Mouse (Mus musculus) myocyte (in vitro differentiated cells): Measurements from ENCODE around the gene Ska2. TPM values are rescaled to one million over a fixed set of nuclear protein-coding genes. Genes with fewer than 3 reads are reported as not detected.

Source experiments
- H3K27me3 ChIP-seq: one replicate; pipeline ENCODE4 v1.6.1; 2011; ENCODE audit not compliant: control insufficient read depth, insufficient read depth, insufficient read length
- H3K36me3 ChIP-seq: one replicate; pipeline ENCODE4 v1.6.1; 2011; ENCODE audit not compliant: control insufficient read depth, insufficient read depth
- H3K4me2 ChIP-seq: one replicate; pipeline ENCODE4 v1.6.1; 2011; ENCODE audit warnings: low read depth, control low read depth
- H3K4me3 ChIP-seq: one replicate; pipeline ENCODE4 v1.5.1; 2011; ENCODE audit warnings: mild to moderate bottlenecking, control low read depth, moderate library complexity
- H3K79me2 ChIP-seq: one replicate; pipeline ENCODE4 v1.6.1; 2011; ENCODE audit not compliant: control insufficient read depth, insufficient read depth
- H3ac ChIP-seq: one replicate; pipeline ENCODE4 v1.6.1; 2011; ENCODE audit not compliant: control insufficient read depth, insufficient read length
- CEBPB ChIP-seq: IDR thresholded peaks from 2 replicates; pipeline ENCODE4 v1.6.1; 2011; ENCODE audit warnings: mild to moderate bottlenecking, moderate library complexity; ENCODE audit not compliant: poor library complexity, insufficient read depth, severe bottlenecking
- E2F4 ChIP-seq: IDR thresholded peaks from one replicate; pipeline ENCODE4 v1.6.1; 2011; ENCODE audit warnings: mild to moderate bottlenecking, control low read depth, moderate library complexity; ENCODE audit not compliant: insufficient read depth
- MAX ChIP-seq: IDR thresholded peaks from one replicate; pipeline ENCODE4 v1.6.1; 2011; ENCODE audit warnings: low read depth, mild to moderate bottlenecking, control low read depth
- MYOD1 ChIP-seq, 3 experiments: IDR thresholded peaks; one replicate each; pipeline ENCODE4 v1.6.1; 2011; ENCODE audit warnings: control low read depth in 2 of 3, low read depth in 2 of 3, mild to moderate bottlenecking in 2 of 3, moderate library complexity in 1 of 3; ENCODE audit not compliant: insufficient read length in 2 of 3, control insufficient read depth in 1 of 3
- MYOG ChIP-seq, 3 experiments: IDR thresholded peaks; one replicate each; pipeline ENCODE4 v1.6.1; 2011; ENCODE audit warnings: control low read depth in 2 of 3, low read depth in 2 of 3, mild to moderate bottlenecking in 2 of 3; ENCODE audit not compliant: insufficient read length in 2 of 3, control insufficient read depth in 1 of 3, insufficient read depth in 1 of 3
- POLR2A ChIP-seq: IDR thresholded peaks from one replicate; pipeline ENCODE4 v1.6.1; 2011; ENCODE audit warnings: low read depth, mild to moderate bottlenecking, control low read depth, moderate library complexity; ENCODE audit not compliant: insufficient read length
- POLR2AphosphoS2 ChIP-seq: IDR thresholded peaks from one replicate; pipeline ENCODE4 v1.6.1; 2011; ENCODE audit warnings: low read depth, control low read depth; ENCODE audit not compliant: insufficient read length
- REST ChIP-seq: IDR thresholded peaks from one replicate; pipeline ENCODE4 v1.6.1; 2011; ENCODE audit warnings: mild to moderate bottlenecking, control low read depth, moderate library complexity; ENCODE audit not compliant: insufficient read depth, insufficient read length
- SRF ChIP-seq: IDR thresholded peaks from one replicate; pipeline ENCODE4 v1.6.1; 2011; ENCODE audit warnings: low read depth; ENCODE audit not compliant: control insufficient read depth, insufficient read length
- TCF12 ChIP-seq: IDR thresholded peaks from one replicate; pipeline ENCODE4 v1.6.1; 2011; ENCODE audit warnings: mild to moderate bottlenecking, control low read depth; ENCODE audit not compliant: poor library complexity, insufficient read depth, severe bottlenecking
- TCF3 ChIP-seq: IDR thresholded peaks from one replicate; pipeline ENCODE4 v1.6.1; 2011; ENCODE audit warnings: low read depth, control low read depth; ENCODE audit not compliant: insufficient read length
- USF1 ChIP-seq: IDR thresholded peaks from one replicate; pipeline ENCODE4 v1.6.1; 2011; ENCODE audit warnings: low read depth, mild to moderate bottlenecking, control low read depth, moderate library complexity
- polyA plus RNA-seq: library from polyadenylated mRNA; unstranded; fragments of >200 nt; fragmentation: generic; extraction: Trizol; gene quantifications from one replicate; pipeline ENCODE4 v1.2.1, GENCODE M21; 2012; ENCODE audit warnings: missing spikeins

The Ska2 gene
- polyA plus RNA-seq, 1 experiment: 5.6 TPM

DNA sequence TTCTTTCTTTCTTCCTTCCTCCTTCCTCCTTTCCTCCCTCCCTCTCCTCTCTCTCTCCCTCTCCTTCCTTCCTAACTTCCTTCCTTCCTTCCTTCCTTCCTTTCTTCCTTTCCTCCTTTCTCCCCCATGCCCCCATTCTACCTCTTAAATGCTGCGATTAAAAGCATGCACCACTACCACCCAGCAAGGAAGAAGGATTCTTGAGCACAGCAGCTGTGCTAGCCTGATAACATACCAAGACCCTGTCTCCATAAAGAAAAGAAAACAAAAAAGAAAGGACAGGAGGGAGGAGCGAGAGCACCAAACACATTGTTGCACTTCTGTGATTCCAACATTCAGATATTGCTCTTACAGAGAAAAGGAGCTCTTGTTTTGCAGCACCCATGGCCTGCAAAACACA, 21.9 kb upstream of the Ska2 start:
- TF ChIP-seq TCF3 (no peak), REST (no peak), USF1 (no peak), E2F4 (no peak), MYOG (IDR thresholded peaks at IDR 0.05; ENCODE audit: control insufficient read depth in 1 of 3, insufficient read depth in 1 of 3, insufficient read length in 2 of 3, low read depth in 2 of 3) (no peak), POLR2A (no peak), MAX (no peak), MYOD1 (IDR thresholded peaks at IDR 0.05; ENCODE audit: control insufficient read depth in 1 of 3, insufficient read length in 2 of 3, low read depth in 2 of 3) (no peak), SRF (no peak), CEBPB (no peak), TCF12 (no peak), POLR2AphosphoS2 (no peak)
- Histone ChIP-seq H3ac (peak overlapping the region; percentile 50), H3K4me2 (peak overlapping the region; percentile 88), H3K79me2 (peaks cover 38% of the 10 kb centered on the region), H3K27me3 (no peaks in the 10 kb centered on the region), H3K4me3 (peak overlapping the region; percentile 89), H3K36me3 (peaks cover 19% of the 10 kb centered on the region)

DNA sequence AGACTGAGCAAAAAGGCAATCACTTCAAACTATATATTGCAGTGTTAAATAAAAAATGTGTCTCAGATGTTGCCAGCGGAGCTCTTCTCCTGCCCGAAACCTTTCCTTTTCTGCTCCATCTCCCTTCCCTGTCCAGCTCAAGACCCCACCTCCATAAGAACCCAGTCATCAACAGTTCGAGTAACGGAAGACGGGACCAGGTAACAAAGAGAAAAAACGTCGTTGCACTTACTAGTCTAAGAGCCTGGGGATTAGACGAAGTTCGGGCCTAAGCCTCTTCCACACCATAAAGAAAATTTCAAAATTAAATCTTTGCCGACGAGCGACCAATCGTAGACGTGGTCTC, 652 bp upstream of the Ska2 start, which contains the start of gene Prr11:
Gene Prr11, minus strand, starts transcription at position 300 of the 346 bp plus-strand sequence.
- no peaks in the 10 kb centered on the region for H3K27me3 ChIP-seq
- peaks cover 2% of the 10 kb centered on the region for H3K36me3 ChIP-seq
- H3K79me2 ChIP-seq: peaks cover 66% of the 10 kb centered on the region
- peak within 1 kb of the TSS; percentile 89 for H3K4me3 ChIP-seq
- peak within 1 kb of the TSS; percentile 57 for H3ac ChIP-seq
- H3K4me2 ChIP-seq: peak within 1 kb of the TSS; percentile 73
- no peak for TF ChIP-seq POLR2A
- no peak for TF ChIP-seq USF1

DNA sequence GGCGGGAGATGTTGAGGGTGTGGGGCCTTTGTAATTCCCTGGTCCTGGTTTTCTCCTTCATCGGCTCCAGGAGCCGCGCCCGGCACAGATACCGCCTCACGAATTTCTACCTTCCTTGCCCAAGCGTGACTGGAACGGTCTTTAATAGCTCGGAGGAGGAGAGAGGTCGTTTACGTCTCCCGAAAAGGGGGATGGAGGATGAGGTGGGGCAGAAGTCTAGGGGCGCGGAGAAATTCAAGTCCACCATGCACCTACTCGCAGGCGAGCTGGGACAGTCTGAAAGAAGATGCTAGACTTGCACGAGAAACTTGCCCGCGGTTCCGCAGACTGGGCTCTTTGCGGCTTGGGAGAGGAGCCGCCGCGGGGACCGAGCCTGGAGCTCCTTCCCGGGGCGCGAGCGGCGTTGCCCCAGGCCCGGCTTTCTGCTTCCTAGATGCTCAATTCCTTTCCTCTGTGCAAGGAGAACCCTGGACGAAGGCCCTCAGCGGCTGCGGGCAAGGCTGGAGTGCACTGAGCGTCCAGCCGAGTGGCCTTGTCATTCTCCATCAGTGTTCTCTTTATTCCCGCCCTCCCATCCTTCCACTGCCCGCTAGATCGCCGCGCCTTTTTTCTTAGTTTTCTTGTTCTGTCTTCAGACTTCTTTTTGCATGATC, 611 bp downstream of the Ska2 start:
- peak overlapping the region; percentile 89 for H3K4me3 ChIP-seq
- H3K27me3 ChIP-seq: no peaks in the 10 kb centered on the region
- TF ChIP-seq CEBPB: no peak
- TF ChIP-seq E2F4: peak; percentile 51
- peaks cover 79% of the 10 kb centered on the region for H3K79me2 ChIP-seq
- H3ac ChIP-seq: peak overlapping the region; percentile 57
- H3K36me3 ChIP-seq: no peaks in the 10 kb centered on the region
- H3K4me2 ChIP-seq: peak overlapping the region; percentile 73

DNA sequence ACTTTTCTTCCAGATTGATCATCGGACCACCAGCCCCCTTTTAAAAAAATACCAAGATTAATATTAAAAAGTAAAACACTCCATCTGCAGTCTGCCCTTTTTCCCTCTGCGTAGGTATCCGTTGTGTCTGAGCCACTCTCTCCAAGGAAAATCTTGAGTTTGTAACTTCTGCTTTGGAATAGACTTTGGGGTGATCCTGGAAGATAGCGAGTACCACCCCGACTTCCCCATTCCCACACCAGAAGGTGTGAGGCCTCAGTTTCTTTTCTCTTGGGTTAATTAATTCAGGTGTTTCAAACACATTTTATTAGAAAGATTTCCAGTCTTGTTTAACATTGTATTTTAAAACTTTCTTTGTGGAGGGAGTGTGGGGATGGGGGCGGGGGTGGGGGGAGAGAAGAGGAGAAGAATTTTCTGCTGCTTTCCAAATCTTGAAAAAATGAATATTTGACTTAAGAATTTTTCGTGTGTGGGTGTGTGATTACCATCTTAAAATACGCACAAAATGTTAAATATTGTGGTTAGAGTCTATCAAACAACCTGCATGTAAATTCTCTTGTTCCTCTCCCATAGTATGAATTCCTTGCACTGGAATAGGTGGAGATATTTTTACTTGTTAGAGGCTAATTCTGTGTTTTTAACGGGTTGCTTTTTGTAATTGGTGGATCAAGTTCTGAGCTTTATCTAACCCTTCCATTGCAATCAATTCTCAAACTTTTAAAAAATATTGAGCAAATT, 1.3 kb downstream of the Ska2 start:
- Histone ChIP-seq H3ac (peak overlapping the region; percentile 57), H3K36me3 (peaks cover 5% of the 10 kb centered on the region), H3K27me3 (no peaks in the 10 kb centered on the region), H3K4me2 (peak overlapping the region; percentile 73), H3K79me2 (peaks cover 86% of the 10 kb centered on the region), H3K4me3 (peak overlapping the region; percentile 89)
- no peak for TF ChIP-seq TCF3
- no peak for TF ChIP-seq TCF12
- no peak for TF ChIP-seq USF1

- peaks cover 10% of the 10 kb centered on the region for H3K79me2 ChIP-seq
- H3K4me3 ChIP-seq: no peak overlapping the region
- no peak overlapping the region for H3ac ChIP-seq
- no peak for TF ChIP-seq MYOD1 (IDR thresholded peaks at IDR 0.05; ENCODE audit: control insufficient read depth in 1 of 3, insufficient read length in 2 of 3, low read depth in 2 of 3)
- TF ChIP-seq CEBPB: no peak
- H3K27me3 ChIP-seq: no peaks in the 10 kb centered on the region
- H3K4me2 ChIP-seq: no peak overlapping the region
- H3K36me3 ChIP-seq: peaks cover 29% of the 10 kb centered on the region
Measured at GRCm38 (mm10) chr11:87121864-87122263, 12.8 kb downstream of the Ska2 start.

- H3K4me3 ChIP-seq: no peak overlapping the region
- peaks cover 12% of the 10 kb centered on the region for H3K36me3 ChIP-seq
Measured at GRCm38 (mm10) chr11:87125562-87125961, 16.5 kb downstream of the Ska2 start.

More at GRCm38 (mm10) chr11:87125562-87125961, 16.5 kb downstream of the Ska2 start:
- no peak for TF ChIP-seq SRF
- no peak for TF ChIP-seq REST
- no peak for TF ChIP-seq MYOD1 (IDR thresholded peaks at IDR 0.05; ENCODE audit: control insufficient read depth in 1 of 3, insufficient read length in 2 of 3, low read depth in 2 of 3)
- TF ChIP-seq POLR2AphosphoS2: no peak
- peaks cover 20% of the 10 kb centered on the region for H3K79me2 ChIP-seq
- peak overlapping the region; percentile 86 for H3K4me2 ChIP-seq
- H3ac ChIP-seq: no peak overlapping the region
- H3K27me3 ChIP-seq: no peaks in the 10 kb centered on the region
